Mouse (Mus musculus) heart, adult 8-10 months (tissue): ENCODE measurements at regions not wholly inside any gene's neighbourhood (a gene's known extent, or its start where the extent isn't known, plus 50 kb on each side); places are given as distances from the start of the nearest gene placed in this dataset.

ENCODE experiments used
- DNase-seq: peaks from one replicate; pipeline ENCODE4 v3.0.0; 2022; ENCODE audit warnings: low spot score

DNA sequence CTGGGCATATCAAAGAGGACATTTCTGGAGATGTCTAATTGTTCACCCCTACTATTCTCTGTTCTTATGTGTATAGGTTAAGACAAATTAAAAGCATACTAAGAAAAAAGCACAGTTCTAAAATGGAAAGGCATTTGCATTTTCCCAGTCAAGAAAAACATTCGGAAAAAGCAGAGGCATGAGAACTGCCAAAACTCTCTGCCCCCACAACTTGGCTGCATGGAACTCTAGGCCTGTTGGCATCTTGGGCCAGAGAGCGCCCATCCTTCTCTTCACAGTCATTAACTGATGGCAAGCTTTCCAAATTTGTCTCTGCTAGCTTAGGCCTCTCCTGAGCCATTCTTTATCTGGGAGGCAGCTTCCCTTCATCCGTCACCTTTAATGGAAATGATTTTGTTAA lies 281.6 kb downstream of the Tex13c3 start:
- no peak for DNase-seq

DNA sequence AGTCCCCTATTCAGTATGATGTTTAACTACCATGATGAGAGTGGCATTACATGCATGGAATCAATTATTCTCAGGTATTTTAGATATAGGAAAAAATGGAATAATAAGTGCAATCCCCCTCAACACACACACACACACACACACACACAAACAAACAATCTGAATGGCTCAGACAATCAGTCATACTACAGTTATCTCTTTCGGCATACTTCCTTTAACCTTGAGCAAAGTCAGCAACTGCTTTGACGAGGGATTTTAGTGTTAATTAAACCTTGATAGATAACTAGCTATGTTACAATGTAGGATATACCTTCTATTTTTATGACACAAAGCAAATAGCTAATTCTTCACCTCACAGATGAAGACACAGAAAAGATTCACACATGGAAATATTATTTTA lies 312.1 kb downstream of the Tex13c3 start:
- DNase-seq, result no peak

DNA sequence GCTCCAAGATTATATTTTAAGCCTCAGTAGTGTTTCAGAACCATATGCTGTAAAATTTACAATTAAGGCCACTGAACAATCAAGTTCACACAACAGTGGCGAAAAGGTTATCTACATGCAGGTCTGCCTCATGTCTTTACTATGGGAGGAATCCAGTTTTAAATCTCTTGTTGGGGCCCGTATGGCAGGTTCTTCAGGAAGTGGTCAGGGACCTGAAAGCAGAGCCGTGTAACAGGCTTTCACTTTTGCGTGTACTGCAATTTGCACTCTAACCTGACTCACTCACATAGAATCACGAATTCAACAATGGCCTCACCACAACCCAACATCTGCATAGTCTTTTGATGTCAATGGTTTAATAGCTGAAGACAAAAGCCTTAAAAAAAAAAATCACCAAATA lies 312.6 kb downstream of the Tex13c3 start:
- no peak for DNase-seq

DNA sequence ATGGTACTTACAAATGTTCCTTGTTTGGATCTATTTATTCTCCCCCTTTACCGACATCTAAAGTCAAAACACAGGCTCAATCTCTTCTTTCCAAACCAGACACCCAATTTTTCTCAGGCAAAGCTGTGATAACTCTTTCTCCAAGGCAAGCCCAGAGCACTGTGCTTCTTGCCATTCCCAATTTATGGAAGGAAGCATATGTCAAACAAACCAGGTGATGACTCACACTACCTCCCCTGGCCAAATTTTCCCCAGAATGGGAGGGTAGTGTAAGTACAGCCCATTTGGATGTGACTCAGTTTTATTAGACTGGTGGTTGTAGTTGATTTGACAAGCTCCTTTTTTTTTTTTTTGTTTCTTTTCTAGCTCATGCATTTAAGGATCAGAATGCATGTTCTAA lies 313.0 kb downstream of the Tex13c3 start:
- DNase-seq, result no peak

DNA sequence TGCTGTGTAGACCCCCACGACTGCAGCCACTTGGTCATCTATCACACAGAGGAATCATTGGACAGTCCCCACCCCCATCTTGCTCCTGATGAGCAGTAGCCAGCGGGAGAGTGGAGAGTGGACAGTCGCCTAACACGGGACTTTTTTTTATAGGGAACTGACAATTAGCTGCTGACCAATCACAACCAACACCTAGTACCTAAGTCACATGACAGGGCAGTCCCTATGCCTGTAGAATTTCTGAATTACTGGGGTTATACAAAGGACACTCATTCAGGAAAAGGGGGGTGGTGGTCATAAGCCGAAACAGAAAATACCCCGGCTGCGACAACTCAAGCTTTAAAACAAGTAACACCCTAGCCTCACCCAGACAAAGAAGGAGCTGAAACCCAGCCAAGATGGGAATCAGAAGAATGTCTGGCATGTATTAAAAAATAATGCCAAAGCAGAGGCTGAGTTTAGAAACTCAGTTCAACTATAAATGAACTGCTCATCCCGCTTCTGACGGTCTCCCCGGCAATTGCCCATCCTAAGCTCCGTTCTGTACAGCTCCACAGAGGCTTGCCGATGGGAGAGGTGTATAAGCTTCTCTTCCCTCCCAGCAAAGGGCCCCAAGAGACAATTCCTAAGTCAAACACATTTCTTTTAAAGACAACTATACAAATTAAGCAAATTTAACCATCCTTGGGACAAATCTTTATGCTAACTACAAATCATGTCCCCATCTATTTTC lies 313.8 kb downstream of the Tex13c3 start:
- peak; percentile 71 for DNase-seq

DNA sequence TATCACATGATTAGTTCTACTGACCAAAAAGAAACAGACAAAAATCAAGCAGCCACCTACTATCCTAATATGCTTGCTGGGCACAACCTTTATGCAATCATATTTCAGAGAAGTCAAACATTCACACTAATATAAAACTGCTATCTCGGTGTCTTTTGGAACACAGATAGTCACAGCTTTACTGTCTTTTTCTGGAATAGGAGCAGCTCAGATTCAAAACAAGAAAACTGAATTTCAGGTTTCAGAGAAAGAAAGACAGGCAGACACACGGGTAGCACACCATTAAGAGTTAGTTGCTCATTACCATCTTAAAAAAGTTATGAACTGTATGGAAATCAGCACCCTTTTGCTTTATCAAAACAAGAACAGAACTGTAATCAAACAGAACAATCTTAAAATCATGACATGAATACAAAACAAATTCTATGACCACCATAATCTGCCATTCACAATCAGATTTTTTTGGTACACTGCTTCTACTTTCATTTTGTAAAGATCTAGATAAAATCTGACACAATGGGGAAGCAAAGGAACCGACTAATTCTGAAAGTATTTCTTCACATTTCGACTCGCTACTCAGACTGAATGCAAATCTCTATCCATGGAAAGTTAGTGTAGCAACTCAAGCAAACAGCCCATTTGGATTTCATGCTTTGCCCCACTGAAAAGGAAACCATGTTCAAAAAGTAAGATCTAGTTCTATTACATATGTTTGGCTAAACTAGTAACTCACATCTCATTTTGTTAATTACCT lies 315.1 kb downstream of the Tex13c3 start:
- no peak for DNase-seq

DNA sequence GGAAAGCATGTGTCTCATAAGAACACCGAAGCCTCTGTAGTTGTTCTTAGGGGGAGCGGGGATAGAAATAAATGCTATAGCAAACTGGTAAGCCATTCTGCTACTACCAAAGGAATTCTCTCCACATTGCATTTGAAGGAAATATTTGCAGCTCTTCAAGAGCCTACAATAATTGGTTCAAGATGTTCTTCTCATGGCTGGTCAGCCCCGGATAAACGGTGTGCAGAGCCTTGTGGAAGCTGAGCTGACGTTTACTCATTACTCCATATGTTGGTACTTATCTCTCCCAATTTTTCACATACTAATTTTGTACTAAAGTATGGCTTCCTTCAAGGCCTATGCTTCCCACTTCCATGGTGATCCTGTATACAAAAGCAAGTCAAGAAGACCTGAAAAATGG lies 317.0 kb downstream of the Tex13c3 start:
- DNase-seq, result no peak

DNA sequence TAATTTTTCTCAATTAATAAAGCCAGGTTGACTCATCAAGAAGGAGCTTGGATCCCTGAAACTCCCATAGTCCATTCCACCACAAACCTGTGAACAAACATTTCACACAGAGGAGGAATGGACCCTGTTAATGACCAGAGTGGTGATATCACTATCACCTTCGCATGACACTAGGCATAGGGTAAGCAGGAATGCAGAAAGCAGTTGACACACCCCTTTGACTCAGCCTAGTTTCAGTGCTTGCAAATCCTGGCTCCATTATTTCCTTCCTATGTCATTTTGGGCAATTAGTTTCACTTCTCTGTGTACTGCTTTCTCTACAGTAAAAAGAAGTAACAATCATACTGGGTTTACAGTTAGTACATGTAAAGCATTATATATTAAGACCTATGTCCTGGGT lies 318.2 kb downstream of the Tex13c3 start:
- no peak for DNase-seq

DNA sequence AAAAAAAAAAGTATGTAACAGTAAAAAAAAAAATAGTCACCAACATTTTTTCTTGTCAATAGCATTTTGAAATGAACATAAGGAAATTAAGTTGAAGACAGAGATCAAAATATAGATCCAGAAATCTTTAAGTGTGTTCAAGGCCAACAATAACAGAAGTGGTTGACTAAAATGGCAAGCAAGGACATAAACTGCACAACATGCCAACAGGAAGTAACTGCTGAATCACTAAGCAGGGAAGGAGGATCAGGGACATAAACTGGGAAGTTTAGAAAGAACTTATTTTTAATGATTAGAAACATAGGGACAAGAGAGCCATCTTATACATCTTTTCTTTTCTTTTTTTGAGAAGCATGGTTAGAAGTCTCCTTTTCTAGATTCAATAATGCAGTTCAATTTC lies 318.8 kb downstream of the Tex13c3 start:
- DNase-seq, result no peak

DNA sequence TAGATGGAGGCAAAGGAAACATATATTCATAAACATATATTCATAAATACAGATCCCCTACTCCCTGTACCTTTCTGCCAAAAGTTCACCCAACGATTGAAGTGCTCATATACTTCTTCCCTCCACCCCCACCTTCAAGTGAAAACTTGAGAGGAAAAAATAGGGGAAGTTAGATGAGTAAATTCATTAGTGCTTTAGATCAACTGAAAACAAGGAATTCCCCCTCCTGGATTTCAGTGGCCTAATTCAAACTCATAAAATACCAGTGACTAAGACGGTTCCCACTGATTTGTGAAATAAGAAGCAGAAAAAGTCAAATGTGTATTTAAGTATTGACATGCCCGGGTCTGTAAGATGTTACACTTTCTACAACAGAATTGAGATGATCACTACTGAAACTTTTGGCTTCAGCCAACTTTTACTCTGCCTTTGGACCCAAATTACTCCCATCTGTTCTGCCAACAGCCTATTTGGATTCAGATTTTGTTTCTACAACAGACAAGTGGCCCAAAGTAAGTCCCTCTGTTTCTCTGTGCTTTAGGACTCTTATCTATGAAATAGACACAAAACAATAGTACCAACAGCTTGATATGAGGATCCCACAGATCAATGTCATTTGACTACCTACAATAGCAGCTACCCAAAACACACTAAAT lies 320.7 kb downstream of the Tex13c3 start:
- no peak for DNase-seq

DNA sequence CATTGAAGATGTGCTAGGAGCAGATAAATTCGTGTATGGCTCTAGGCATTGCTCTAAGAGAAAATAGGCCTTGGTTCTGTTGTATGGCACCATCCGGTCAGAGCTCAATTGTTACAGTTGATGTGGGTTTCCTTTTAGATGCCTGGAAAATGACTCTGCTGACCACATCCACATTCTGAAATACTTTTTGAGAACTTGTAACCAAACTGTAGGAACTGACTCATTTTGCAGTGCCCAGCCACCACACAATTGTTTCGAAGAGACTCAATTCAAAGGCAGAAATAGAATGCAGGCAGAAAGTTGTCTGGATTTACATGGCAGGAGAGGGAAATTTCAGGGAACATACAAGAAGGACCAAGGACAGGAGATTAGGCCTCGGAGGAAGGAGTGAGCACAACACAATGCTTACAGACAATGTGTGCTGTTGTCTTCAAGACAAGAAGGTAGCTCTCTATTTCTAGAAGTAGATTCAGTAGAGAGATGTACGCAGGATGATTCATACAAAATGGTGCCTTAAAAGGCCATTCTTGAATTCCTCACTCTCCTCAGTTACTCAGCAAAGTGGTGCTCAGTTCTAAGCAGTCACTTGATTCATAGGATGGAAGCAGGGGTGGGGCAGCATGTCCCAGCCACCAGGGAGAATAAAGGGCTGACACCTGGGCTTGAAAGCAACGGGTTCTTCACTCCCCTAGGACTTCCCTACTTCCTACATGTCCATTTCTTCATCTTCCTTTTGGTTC lies 323.5 kb downstream of the Tex13c3 start:
- DNase-seq, result no peak

DNA sequence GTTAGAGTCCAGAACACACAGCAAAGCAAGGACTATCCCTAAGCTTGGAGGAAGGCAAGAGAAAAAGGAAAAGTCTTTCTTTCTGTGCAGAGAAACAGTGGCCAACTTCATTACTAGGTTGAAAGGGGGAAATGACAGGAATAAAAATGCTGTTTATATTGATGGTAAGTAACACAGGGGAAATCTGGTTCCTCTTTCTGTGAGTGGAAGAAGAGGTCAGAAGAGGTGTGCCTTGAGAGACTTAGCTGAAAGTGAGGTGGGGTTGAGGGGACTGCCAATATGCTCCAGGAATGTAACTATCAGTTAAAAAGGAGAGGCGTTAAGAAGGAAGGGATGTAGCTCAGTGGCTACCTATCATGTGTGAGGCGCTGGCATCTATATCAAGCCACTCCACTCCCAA lies 327.5 kb downstream of the Tex13c3 start:
- DNase-seq, result no peak

DNA sequence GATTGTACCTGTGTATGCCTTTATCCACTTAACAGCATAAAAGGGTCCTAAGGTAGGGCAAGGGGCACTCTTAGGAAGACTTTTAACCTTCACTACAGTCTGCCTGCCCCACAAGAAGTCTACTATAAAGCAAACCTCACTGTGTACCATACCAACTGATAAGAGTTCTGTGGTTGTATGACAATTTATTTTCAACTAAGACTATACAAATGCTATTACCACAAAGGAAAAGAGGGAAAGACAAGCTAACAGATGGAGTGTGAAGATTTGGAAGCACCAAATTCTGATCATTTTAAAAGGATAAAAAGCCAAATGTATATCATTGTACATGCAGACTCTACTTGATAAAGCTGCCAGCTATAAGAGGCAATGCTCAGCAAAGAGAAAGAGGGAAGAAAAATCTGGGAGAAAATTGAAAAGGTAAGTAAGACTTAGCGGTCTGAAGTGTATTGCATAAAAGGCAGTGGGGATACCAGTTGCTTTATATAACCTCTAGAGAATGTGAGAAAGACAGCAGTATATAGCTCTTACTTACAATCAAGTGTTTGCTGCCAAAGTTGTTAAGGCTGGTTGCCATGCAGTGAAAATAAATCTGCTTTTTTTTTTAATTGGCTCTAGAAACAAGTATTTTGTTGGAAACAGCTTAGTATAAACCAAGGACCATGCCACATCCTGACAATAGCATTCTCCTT lies 328.8 kb downstream of the Tex13c3 start:
- no peak for DNase-seq

DNA sequence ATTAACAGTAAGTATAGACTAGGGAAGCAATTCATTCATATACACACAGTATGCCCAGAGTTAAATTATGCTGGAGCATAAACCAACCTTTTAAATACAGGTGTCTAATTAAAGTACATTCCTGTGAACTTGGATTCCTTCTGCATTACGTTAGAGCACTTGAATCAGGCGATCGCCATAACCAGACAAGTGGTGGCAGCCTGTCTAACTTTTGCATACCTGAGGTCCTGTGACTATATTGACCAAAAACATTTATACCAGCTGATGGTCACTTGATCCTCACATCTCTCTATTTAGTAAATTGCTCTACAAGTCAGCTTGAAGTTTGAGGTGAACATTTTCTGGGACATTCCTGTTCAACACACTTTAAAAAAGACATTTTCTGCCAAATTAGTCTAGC lies 330.5 kb downstream of the Tex13c3 start:
- DNase-seq, result no peak

DNA sequence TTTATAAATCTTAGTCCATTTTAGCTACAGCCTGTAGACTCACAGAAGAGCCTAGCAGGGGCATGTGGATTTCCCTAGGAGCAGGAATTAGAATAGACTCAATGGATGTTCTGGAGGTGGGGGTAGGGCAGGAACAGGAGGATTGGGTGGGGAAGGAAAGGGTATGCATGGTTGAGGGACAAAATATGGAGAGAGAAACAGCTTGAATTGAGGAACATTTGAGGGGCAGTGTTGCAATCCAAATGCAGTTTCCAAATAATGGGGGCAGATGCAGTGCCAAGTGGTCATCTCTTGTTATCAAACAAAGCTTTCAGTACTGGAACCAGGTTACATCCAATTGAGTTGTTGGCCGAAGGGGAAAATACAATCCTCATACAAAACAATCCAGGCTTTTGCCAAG lies 332.4 kb downstream of the Tex13c3 start:
- no peak for DNase-seq

DNA sequence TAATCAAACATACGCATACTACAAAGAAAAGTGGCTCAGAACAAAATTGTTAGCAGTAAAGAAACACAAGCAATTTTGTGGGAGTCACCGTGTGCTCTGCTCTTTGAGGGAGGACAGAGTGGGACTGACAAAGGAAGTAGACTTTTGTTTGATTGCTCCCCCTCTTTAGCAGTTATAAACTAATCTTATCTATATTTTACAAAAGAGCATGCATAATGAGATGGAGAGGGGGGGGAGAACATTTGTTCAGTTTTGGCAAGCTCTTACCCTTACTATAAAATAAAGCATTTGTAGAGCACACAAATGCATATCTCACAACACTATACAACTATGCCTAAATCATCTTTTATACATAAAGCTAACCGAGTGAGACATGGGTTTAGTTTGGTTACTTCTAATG lies 332.9 kb downstream of the Tex13c3 start:
- no peak for DNase-seq

DNA sequence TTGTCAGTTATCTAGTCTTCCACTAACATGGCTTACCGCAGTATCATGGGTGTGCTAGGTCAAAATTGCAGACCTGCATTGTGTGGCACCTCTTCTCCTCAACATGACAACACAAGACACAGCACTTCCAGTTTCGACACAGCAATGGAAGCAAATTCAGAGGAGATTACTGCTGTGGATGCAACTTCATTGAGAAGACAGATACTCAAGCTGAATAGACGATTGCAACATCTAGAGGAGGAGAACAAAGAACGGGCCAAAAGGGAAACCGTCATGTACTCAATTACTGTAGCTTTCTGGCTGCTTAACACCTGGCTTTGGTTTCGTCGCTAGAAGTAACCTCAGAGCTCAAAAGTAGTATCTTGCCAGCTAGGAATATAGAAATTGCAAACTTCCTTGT lies 368.4 kb downstream of the Tex13c3 start:
- DNase-seq, result no peak

DNA sequence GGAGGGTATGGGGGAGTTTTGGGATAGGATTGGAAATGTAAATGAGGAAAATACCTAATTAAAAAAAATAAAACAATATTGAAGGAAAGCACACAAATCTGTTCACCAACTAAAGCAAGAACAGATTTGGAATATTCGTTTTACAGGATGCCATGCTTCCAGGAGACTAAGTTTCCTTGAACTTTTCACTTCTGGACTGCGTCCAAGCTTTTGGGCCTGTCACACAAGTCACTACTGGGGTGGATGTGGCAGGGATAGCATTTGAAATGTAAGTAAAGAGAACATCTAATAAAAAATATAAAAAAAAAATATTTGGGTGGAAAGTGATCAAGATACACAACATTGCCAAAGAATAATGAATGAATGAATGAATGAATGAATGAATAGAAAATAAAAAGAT lies 378.2 kb downstream of the Tex13c3 start:
- DNase-seq, result no peak

DNA sequence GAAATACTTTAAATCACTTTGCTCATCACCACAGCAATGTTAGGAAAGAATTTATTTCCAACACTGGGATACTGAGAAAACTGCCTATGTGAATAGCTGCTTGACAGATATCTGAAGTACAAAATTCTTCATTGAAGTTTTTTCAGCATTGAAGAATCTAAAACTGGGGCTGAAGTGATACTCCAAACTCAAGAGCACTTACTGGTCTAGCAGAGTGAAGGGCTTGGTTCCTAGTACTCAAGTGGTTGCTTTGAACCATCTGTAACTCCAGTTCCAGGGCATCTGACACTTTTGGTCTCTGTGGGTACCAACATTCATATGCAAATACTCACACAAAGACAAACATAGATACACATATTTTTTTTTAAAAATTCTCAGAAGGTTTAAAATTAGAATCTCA lies 385.2 kb downstream of the Tex13c3 start:
- no peak for DNase-seq

DNA sequence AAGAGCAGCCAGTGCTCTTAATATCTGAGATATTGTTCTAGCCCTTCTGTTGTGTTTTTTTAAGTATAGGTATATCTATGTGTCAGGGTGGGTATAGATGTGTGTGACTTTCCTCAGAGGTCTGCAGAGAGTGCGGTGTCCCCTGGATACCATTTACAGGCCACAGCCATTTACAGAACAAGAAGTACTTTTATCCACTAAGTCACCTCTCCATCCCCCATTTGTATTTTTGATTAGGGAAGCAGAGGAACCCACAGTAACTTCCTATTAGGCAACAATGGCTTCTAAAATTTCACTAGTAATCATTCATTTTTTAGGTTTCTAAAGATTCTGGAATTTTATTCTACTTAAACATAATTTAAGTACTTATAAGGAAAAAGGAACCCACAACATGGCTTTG lies 396.7 kb downstream of the Tex13c3 start:
- DNase-seq, result no peak

DNA sequence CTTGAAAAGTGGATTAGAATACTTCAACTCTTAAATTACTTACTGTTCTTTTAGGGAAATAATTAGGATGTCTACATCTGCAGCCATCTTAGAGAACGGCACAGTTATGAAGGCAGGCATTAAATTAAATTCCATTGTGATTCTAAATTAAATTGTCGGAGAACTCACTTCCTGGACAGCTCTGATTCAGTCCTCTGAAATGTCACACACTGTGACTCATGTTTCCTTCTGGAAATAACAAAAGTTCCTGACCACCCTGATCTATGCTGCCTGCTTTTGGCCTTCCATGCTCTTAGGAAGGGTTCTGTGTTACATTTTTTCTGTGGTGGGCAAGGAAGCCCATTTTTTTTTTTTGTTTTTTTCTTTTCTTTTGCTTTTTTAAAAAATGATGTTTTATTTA lies 401.1 kb downstream of the Tex13c3 start:
- DNase-seq, result peak; percentile 11
